In the genomic region with DNA sequence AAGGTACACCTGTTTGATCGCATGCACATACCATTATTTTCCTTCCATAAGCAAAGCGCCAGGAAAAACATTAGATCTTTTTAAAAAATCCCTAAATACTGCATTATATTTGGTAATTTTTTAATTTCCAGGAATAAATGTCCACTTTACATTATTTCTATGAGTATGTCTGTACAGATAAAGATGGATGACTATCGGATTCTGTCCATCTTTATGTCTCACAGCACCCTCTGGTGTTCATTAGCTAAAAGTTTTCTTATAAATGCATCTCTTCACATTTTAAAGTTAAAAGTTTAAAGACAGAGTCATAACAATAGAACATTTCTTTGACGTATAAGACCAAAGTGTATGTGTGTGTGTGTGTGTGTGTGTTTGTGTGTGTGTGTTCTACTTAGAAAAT, we compare ENCODE assay signal across 11 mouse cellular contexts.
DNase-seq lines count a peak whose midpoint lies in the region; ATAC-seq lines count a peak whose summit lies in the region.
"Had no signal": no experiment of that assay in that cellular context is flagged by ENCODE, and none has a peak within 500 bp of the region (broad histone marks: within the 10 kb centered on the region; RNA-seq: fewer than 3 reads in every experiment).

No protein-coding gene starts in this region.

- no peaks in the 10 kb centered on the region for H3K27me3 ChIP-seq in forebrain, embryonic 12.5 days
- H3K27me3 ChIP-seq in forebrain, embryonic 11.5 days (ENCODE audit: control insufficient read depth, insufficient read depth, low read length) = no peaks in the 10 kb centered on the region

- H3K36me3 ChIP-seq in forebrain, embryonic 12.5 days (replicated peaks) = no peaks in the 10 kb centered on the region
- no peaks in the 10 kb centered on the region for H3K36me3 ChIP-seq in forebrain, embryonic 11.5 days (ENCODE audit: control insufficient read depth, insufficient read depth, low read length)

- no peak overlapping the region for H3K4me3 ChIP-seq in forebrain, embryonic 12.5 days (replicated peaks)
- no peak overlapping the region for H3K4me3 ChIP-seq in forebrain, embryonic 11.5 days (ENCODE audit: low read depth, low read length)

- ATAC-seq in forebrain, embryonic 12.5 days (ENCODE audit: low FRiP score) = 0 out of 2 replicates have a peak, but pooled peaks have one; percentile 27
- ATAC-seq in forebrain, embryonic 11.5 days (replicated peaks; ENCODE audit: low FRiP score) = no peak
- ATAC-seq in common myeloid progenitor, adult 5-6 weeks (replicated peaks; ENCODE audit: low read depth, poor library complexity, severe bottlenecking) = 0 out of 2 replicates have a peak, but pooled peaks have one; percentile 62

- no peak for DNase-seq in forebrain, embryonic 11.5 days (ENCODE audit: low spot score)
- peak; percentile 33 for DNase-seq in lung, postnatal 36 days
- no peak for DNase-seq in lung, adult 18-20 months
- peak; percentile 4 for DNase-seq in retina, postnatal 7 days (ENCODE audit: low read depth, low spot score)
- no peak for DNase-seq in spleen, adult 18-20 months
- no peak for DNase-seq in kidney, postnatal 36 days
- DNase-seq: cerebellum, adult 2 months; layer of hippocampus, adult 9-11 months; lung, postnatal 4 days had no signal

- WGBS in forebrain, embryonic 12.5 days = 63% methylated on average over 4 of the region's 4 CpGs
- WGBS in forebrain, embryonic 11.5 days = 58% methylated on average over 4 of the region's 4 CpGs

- H3K9me3 ChIP-seq in forebrain, embryonic 12.5 days = no peaks in the 10 kb centered on the region
- H3K9me3 ChIP-seq in forebrain, embryonic 11.5 days (ENCODE audit: control insufficient read depth, low read length) = no peaks in the 10 kb centered on the region

- peaks cover under 1% of the 10 kb centered on the region; the same call in 1 of the 2 replicates for H3K4me1 ChIP-seq in forebrain, embryonic 12.5 days
- no peaks in the 10 kb centered on the region for H3K4me1 ChIP-seq in forebrain, embryonic 11.5 days (replicated peaks; ENCODE audit: control insufficient read depth, insufficient read depth, low read length)

- no peak overlapping the region for H3K27ac ChIP-seq in forebrain, embryonic 12.5 days
- no peak overlapping the region for H3K27ac ChIP-seq in forebrain, embryonic 11.5 days (ENCODE audit: low read depth, low read length)

- no peak overlapping the region for H3K9ac ChIP-seq in forebrain, embryonic 12.5 days
- H3K9ac ChIP-seq in forebrain, embryonic 11.5 days (ENCODE audit: low read length) = no peak overlapping the region

- no peak overlapping the region for H3K4me2 ChIP-seq in forebrain, embryonic 12.5 days
- no peak overlapping the region for H3K4me2 ChIP-seq in forebrain, embryonic 11.5 days (ENCODE audit: low read depth, low read length, severe bottlenecking)

Comparison
In these comparisons a context has a peak if more than half of its experiments do, and no peak if none do; other contexts are left out.
1. DNase-seq: peak in lung, postnatal 36 days (single experiment) and retina, postnatal 7 days (single experiment); none in forebrain, embryonic 11.5 days (single experiment), lung, adult 18-20 months (0 of 2), spleen, adult 18-20 months (0 of 2) and kidney, postnatal 36 days (0 of 2).